Comparison of ENCODE assay signal across 21 mouse cellular contexts in genomic region chr4:48592328-48592727, GRCm38 (mm10). TPM values are rescaled to one million over a fixed set of nuclear protein-coding genes. Genes with fewer than 3 reads are reported as not detected.
DNase-seq lines count a peak whose midpoint lies in the region; ATAC-seq and TF ChIP-seq lines count a peak whose summit lies in the region.
"Had no signal": no experiment of that assay in that cellular context is flagged by ENCODE, and none has a peak within 500 bp of the region (broad histone marks: within the 10 kb centered on the region; RNA-seq: fewer than 3 reads in every experiment).

No protein-coding gene starts in this region.

- ATAC-seq in kidney, embryonic 16.5 days (ENCODE audit: low FRiP score, low TSS enrichment): peak; percentile 59; the same call in 1 of the 2 replicates
- no peak for ATAC-seq in kidney, embryonic 15.5 days (replicated peaks; ENCODE audit: low FRiP score)
- ATAC-seq in megakaryocyte, adult 5-6 weeks (ENCODE audit: poor library complexity, severe bottlenecking): peak; percentile 57
- ATAC-seq in stomach, postnatal 0 days (ENCODE audit: low FRiP score, low TSS enrichment): peak; percentile 41; the same call in 1 of the 2 replicates
- ATAC-seq: CD4-positive, CD25-positive, alpha-beta regulatory T cell, adult 4 months; midbrain, embryonic 13.5 days had no signal

- TF ChIP-seq EP300 in stomach, postnatal 0 days (optimal IDR thresholded peaks at IDR 0.05): no peak

- 34% methylated on average over 5 of the region's 5 CpGs for WGBS in kidney, embryonic 16.5 days
- WGBS in kidney, embryonic 15.5 days: 48% methylated on average over 5 of the region's 5 CpGs
- 15% methylated on average over 5 of the region's 5 CpGs for WGBS in spleen, adult 2 months
- WGBS in stomach, postnatal 0 days: 46% methylated on average over 5 of the region's 5 CpGs

- no peak overlapping the region for H3K4me3 ChIP-seq in kidney, embryonic 16.5 days (ENCODE audit: low read length)
- no peak overlapping the region for H3K4me3 ChIP-seq in kidney, embryonic 15.5 days (replicated peaks)
- H3K4me3 ChIP-seq in spleen, adult 2 months (ENCODE audit: extremely low read depth, insufficient read depth, insufficient read length): no peak overlapping the region
- no peak overlapping the region for H3K4me3 ChIP-seq in stomach, postnatal 0 days (ENCODE audit: low read depth, low read length)
- H3K4me3 ChIP-seq: heart, embryonic 13.5 days; limb, embryonic 10.5 days; midbrain, embryonic 13.5 days; myocyte; neural tube, embryonic 15.5 days had no signal

- no peak for TF ChIP-seq POLR2A in spleen, adult 2 months (IDR thresholded peaks at IDR 0.05; ENCODE audit: low read depth, low read length)

- no peaks in the 10 kb centered on the region for H3K27me3 ChIP-seq in kidney, embryonic 16.5 days (ENCODE audit: insufficient read depth, low read length)
- H3K27me3 ChIP-seq in kidney, embryonic 15.5 days: no peaks in the 10 kb centered on the region
- H3K27me3 ChIP-seq in spleen, adult 2 months (ENCODE audit: control insufficient read depth, insufficient read depth, low read length): no peaks in the 10 kb centered on the region
- H3K27me3 ChIP-seq in stomach, postnatal 0 days (ENCODE audit: control insufficient read depth, insufficient read depth, low read length): no peaks in the 10 kb centered on the region
- H3K27me3 ChIP-seq: heart, embryonic 13.5 days; midbrain, embryonic 13.5 days; neural tube, embryonic 15.5 days had no signal

- peak; percentile 10 to 27 for DNase-seq in spleen, adult 2 months (ENCODE audit: low read depth in 1 of 2, low spot score in 2 of 2)
- DNase-seq in spleen, postnatal 14 days (ENCODE audit: low spot score in 2 of 2): no peak
- DNase-seq in stomach, postnatal 0 days (ENCODE audit: low spot score): no peak
- no peak for DNase-seq in urinary bladder, postnatal 36 days (ENCODE audit: low spot score in 2 of 2)
- DNase-seq: cerebellum, adult 9-11 months; gastrocnemius, postnatal 25 days; lung, postnatal 36 days; retina, postnatal 1 day; right cerebral cortex, postnatal 4 days; thymus, postnatal 14 days had no signal

- peaks cover 3% of the 10 kb centered on the region; the same call in 1 of the 2 replicates for H3K9me3 ChIP-seq in kidney, embryonic 16.5 days (ENCODE audit: low read length)
- H3K9me3 ChIP-seq in kidney, embryonic 15.5 days (replicated peaks): no peaks in the 10 kb centered on the region
- H3K9me3 ChIP-seq in stomach, postnatal 0 days (ENCODE audit: control insufficient read depth, low read length): no peaks in the 10 kb centered on the region; the same call in 1 of the 2 replicates
- H3K9me3 ChIP-seq: limb, embryonic 10.5 days; neural tube, embryonic 15.5 days had no signal

- no peak for TF ChIP-seq CTCF in spleen, adult 2 months (IDR thresholded peaks at IDR 0.05; ENCODE audit: extremely low read depth, insufficient read depth, insufficient read length, insufficient replicate concordance)
- TF ChIP-seq CTCF in stomach, postnatal 0 days (IDR thresholded peaks at IDR 0.05; ENCODE audit: low read depth): no peak

- H3K27ac ChIP-seq in kidney, embryonic 16.5 days (ENCODE audit: low read length): no peak overlapping the region
- H3K27ac ChIP-seq in kidney, embryonic 15.5 days: no peak overlapping the region
- peak overlapping the region; percentile 69 for H3K27ac ChIP-seq in spleen, adult 2 months (ENCODE audit: insufficient read depth, low read length)
- no peak overlapping the region for H3K27ac ChIP-seq in stomach, postnatal 0 days (replicated peaks)
- H3K27ac ChIP-seq: heart, embryonic 13.5 days; limb, embryonic 10.5 days; midbrain, embryonic 13.5 days; neural tube, embryonic 15.5 days had no signal

- H3K9ac ChIP-seq in kidney, embryonic 16.5 days (replicated peaks; ENCODE audit: low read length): no peak overlapping the region
- H3K9ac ChIP-seq in kidney, embryonic 15.5 days: no peak overlapping the region
- no peak overlapping the region for H3K9ac ChIP-seq in stomach, postnatal 0 days (ENCODE audit: low read length)
- H3K9ac ChIP-seq: heart, embryonic 13.5 days; midbrain, embryonic 13.5 days; neural tube, embryonic 15.5 days had no signal

- H3K36me3 ChIP-seq in kidney, embryonic 16.5 days (ENCODE audit: insufficient read depth, low read length): peaks cover 4% of the 10 kb centered on the region; the same call in 1 of the 2 replicates
- H3K36me3 ChIP-seq in kidney, embryonic 15.5 days: peaks cover 4% of the 10 kb centered on the region; the same call in 1 of the 2 replicates
- H3K36me3 ChIP-seq in spleen, adult 2 months (ENCODE audit: control insufficient read depth, insufficient read depth, low read length): no peaks in the 10 kb centered on the region
- no peaks in the 10 kb centered on the region for H3K36me3 ChIP-seq in stomach, postnatal 0 days (ENCODE audit: control insufficient read depth, insufficient read depth, low read length)
- H3K36me3 ChIP-seq: midbrain, embryonic 13.5 days; neural tube, embryonic 15.5 days had no signal

- H3K4me1 ChIP-seq in kidney, embryonic 16.5 days (ENCODE audit: insufficient read depth, low read length): 0 out of 2 replicates have a peak, but pooled peaks cover 4% of the 10 kb centered on the region
- H3K4me1 ChIP-seq in kidney, embryonic 15.5 days: peaks cover 5% of the 10 kb centered on the region
- H3K4me1 ChIP-seq in spleen, adult 2 months (ENCODE audit: control insufficient read depth, insufficient read depth, insufficient read length): peaks cover 8% of the 10 kb centered on the region; the same call in 1 of the 2 replicates
- no peaks in the 10 kb centered on the region for H3K4me1 ChIP-seq in stomach, postnatal 0 days (replicated peaks; ENCODE audit: control insufficient read depth, insufficient read depth)
- H3K4me1 ChIP-seq: limb, embryonic 10.5 days had no signal

- no peak overlapping the region for H3K4me2 ChIP-seq in kidney, embryonic 16.5 days (replicated peaks; ENCODE audit: low read depth, low read length)
- no peak overlapping the region for H3K4me2 ChIP-seq in kidney, embryonic 15.5 days
- no peak overlapping the region for H3K4me2 ChIP-seq in stomach, postnatal 0 days (replicated peaks; ENCODE audit: low read depth)
- H3K4me2 ChIP-seq: heart, embryonic 13.5 days; liver, embryonic 11.5 days; midbrain, embryonic 13.5 days; neural tube, embryonic 15.5 days had no signal

RNA-seq across cellular contexts. Expression of gene Tmeff1, which starts 7.4 kb away (rescaled TPM):
- 10.4 and 19.8 TPM in 2 replicates for polyA plus RNA-seq in kidney, embryonic 16.5 days (2015; fragmentation: Nextera tagmentation; extraction: Ambion mirVana)
- 53.8 and 57.1 TPM in 2 replicates for polyA plus RNA-seq in kidney, embryonic 15.5 days (2015; fragmentation: Nextera tagmentation; extraction: Ambion mirVana)
- polyA plus RNA-seq in spleen, adult 2 months (2012; rRNA removed): 0.58 and 0.63 TPM in 2 replicates
- total RNA-seq in megakaryocyte, adult 5-6 weeks (2015): 0.09 and 0.41 TPM in 2 replicates
- total RNA-seq in megakaryocyte, adult 5-6 weeks (2017): 0.37 and 0.40 TPM in 2 replicates
- polyA plus RNA-seq in stomach, postnatal 0 days (2015; fragmentation: Nextera tagmentation; extraction: Ambion mirVana): 16.7 and 16.8 TPM in 2 replicates
- total RNA-seq: MEL had no signal

RNA-seq across cellular contexts. Expression of gene Msantd3, which starts 52.6 kb away (rescaled TPM):
- polyA plus RNA-seq in kidney, embryonic 16.5 days (2015; fragmentation: Nextera tagmentation; extraction: Ambion mirVana): 28.8 and 29.5 TPM in 2 replicates
- 31.9 and 33.4 TPM in 2 replicates for polyA plus RNA-seq in kidney, embryonic 15.5 days (2015; fragmentation: Nextera tagmentation; extraction: Ambion mirVana)
- 0.60 and 0.69 TPM in 2 replicates for polyA plus RNA-seq in spleen, adult 2 months (2012; rRNA removed)
- 22.9 and 31.8 TPM in 2 replicates for total RNA-seq in megakaryocyte, adult 5-6 weeks (2015)
- 32.1 and 37.4 TPM in 2 replicates for total RNA-seq in megakaryocyte, adult 5-6 weeks (2017)
- 11.0 and 11.4 TPM in 2 replicates for polyA plus RNA-seq in stomach, postnatal 0 days (2015; fragmentation: Nextera tagmentation; extraction: Ambion mirVana)
- total RNA-seq: MEL had no signal
- polyA plus RNA-seq: CD4-positive, CD25-positive, alpha-beta regulatory T cell, adult 4 months had no signal

Comparison
In these comparisons a context has a peak if more than half of its experiments do, and no peak if none do; other contexts are left out.
1. DNase-seq: peak in spleen, adult 2 months (2 of 2); none in spleen, postnatal 14 days (0 of 2), stomach, postnatal 0 days (single experiment) and urinary bladder, postnatal 36 days (0 of 2).